Mouse (Mus musculus) stomach, embryonic 14.5 days (tissue): ENCODE results near the gene AU021092. TPM values are rescaled to one million over a fixed set of nuclear protein-coding genes. Genes with fewer than 3 reads are reported as not detected.

ENCODE experiments used
- ATAC-seq: fragments of 200-750 bp; cut with Nextera tagmentation; 2 replicates; pipeline ENCODE4 v1.8.0; 2017; ENCODE audit warnings: low read depth, moderate TSS enrichment; ENCODE audit not compliant: insufficient number of reproducible peaks, insufficient read depth, low FRiP score
- H3K27ac ChIP-seq: fragments of 300-500 bp; sonication (generic); 2 replicates; pipeline ENCODE4 v1.5.1; 2014; ENCODE audit warnings: mild to moderate bottlenecking, low read length, moderate library complexity, mixed read lengths
- H3K27me3 ChIP-seq: fragments of 300-500 bp; sonication (generic); 2 replicates; pipeline ENCODE4 v1.6.1; 2014; ENCODE audit warnings: low read length, control low read depth, mixed read lengths; ENCODE audit not compliant: control insufficient read depth, insufficient read depth
- H3K36me3 ChIP-seq: fragments of 300-500 bp; sonication (generic); 2 replicates; pipeline ENCODE4 v1.6.1; 2014; ENCODE audit warnings: mild to moderate bottlenecking, control low read depth, low read length, moderate library complexity, mixed read lengths; ENCODE audit not compliant: control insufficient read depth, insufficient read depth
- H3K4me1 ChIP-seq: fragments of 300-500 bp; sonication (generic); 2 replicates; pipeline ENCODE4 v1.6.1; 2014; ENCODE audit warnings: low read length, control low read depth, mixed read lengths; ENCODE audit not compliant: control insufficient read depth, insufficient read depth
- H3K4me2 ChIP-seq: fragments of 300-500 bp; sonication (generic); replicated peaks from 2 replicates; pipeline ENCODE4 v1.6.1; 2014; ENCODE audit warnings: low read depth, low read length, control low read depth
- H3K4me3 ChIP-seq: fragments of 300-500 bp; sonication (generic); 2 replicates; pipeline ENCODE4 v1.5.1; 2014; ENCODE audit warnings: low read depth, low read length, control low read depth
- H3K9ac ChIP-seq: fragments of 300-500 bp; sonication (generic); replicated peaks from 2 replicates; pipeline ENCODE4 v1.6.1; 2014; ENCODE audit warnings: low read depth, mild to moderate bottlenecking, control low read depth, low read length, moderate library complexity, mixed read lengths
- H3K9me3 ChIP-seq: fragments of 300-500 bp; sonication (generic); 2 replicates; pipeline ENCODE4 v1.6.1; 2016; ENCODE audit warnings: low read depth, low read length, control low read depth; ENCODE audit not compliant: control insufficient read depth
- WGBS: fragments of 180-500 bp; shearing (Covaris S2); extraction: QIAGEN DNeasy Blood & Tissue Kit; methylation state at CpG from one replicate; pipeline ENCODE4 v1.1.7; 2014; 5-methylcytosine and 5-hydroxymethylcytosine counted together
- polyA plus RNA-seq: library from polyadenylated mRNA; unstranded; fragments of >200 nt; fragmentation: Nextera tagmentation; extraction: Ambion mirVana; gene quantifications from 2 replicates; pipeline ENCODE4 v1.2.1, GENCODE M21; 2014

Gene AU021092
- polyA plus RNA-seq, 1 experiment from 2014 or later = 4.1 TPM

GRCm38 (mm10) chr16:5205431-5205970 lies 16.6 kb downstream of the AU021092 start:
- Histone ChIP-seq H3K4me1 (peaks cover 12% of the 10 kb centered on the region; the same call in 1 of the 2 replicates), H3K4me2 (no peak overlapping the region), H3K9ac (no peak overlapping the region), H3K4me3 (no peak overlapping the region), H3K27me3 (no peaks in the 10 kb centered on the region), H3K9me3 (no peaks in the 10 kb centered on the region), H3K36me3 (no peaks in the 10 kb centered on the region), H3K27ac (no peak overlapping the region)
- 82% methylated on average over 5 of the region's 5 CpGs for WGBS
- no peak for ATAC-seq

DNA sequence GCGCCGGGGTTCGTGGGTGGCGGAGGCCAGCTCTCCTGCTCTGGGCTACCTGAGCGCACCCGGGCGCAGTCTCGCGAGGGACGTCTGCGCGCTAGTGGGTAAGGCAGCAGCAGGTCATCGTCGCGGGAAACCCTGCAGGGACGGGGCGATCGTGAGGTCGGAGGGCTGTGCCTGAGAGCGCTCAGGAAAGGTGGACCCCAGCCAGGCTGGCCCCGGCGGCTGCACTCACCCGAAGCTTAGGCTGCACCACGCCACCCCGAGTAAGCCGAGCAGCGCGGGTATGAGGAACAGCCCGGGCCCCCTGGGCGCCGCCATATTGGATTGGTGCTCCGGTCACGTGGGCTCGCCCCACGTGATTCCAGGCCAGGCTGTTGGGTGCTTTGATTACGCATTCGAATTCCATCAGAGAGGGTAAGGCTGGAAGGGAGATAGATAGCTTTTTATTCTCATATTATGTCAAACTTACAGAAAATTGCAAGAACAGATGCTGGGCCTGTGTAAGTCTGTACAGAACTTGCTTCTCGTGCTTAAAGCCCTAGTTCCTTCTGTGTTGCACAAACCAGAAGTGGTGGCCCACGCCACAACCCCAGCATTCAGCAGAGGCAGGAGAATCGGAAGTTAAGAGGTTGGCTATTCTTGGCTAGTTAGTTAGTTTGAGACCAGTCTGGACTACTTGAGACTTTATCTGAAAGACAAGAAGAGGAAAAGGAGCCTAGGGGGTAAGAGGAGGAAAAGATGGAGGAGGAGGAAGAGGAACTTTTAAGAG lies 18.2 kb downstream of the AU021092 start, which contains the start of gene Nagpa:
TSS of gene Nagpa (minus strand) at position 345 of the 766 bp plus-strand sequence.
- H3K4me2 ChIP-seq = peak within 1 kb of the TSS; percentile 97
- peak; percentile 83 for ATAC-seq
- WGBS = 4% methylated on average over 40 of the region's 40 CpGs
- peak within 1 kb of the TSS; percentile 51 for H3K9ac ChIP-seq
- no peaks in the 10 kb centered on the region for H3K27me3 ChIP-seq
- H3K9me3 ChIP-seq = no peaks in the 10 kb centered on the region
- peak within 1 kb of the TSS; percentile 90 for H3K4me3 ChIP-seq
- no peak within 1 kb of the TSS for H3K27ac ChIP-seq
- peaks cover 12% of the 10 kb centered on the region; the same call in 1 of the 2 replicates for H3K4me1 ChIP-seq
- H3K36me3 ChIP-seq = no peaks in the 10 kb centered on the region

- H3K9me3 ChIP-seq = no peaks in the 10 kb centered on the region
- no peak overlapping the region for H3K27ac ChIP-seq
- ATAC-seq = peak; percentile 15; the same call in 1 of the 2 replicates
- peaks cover 12% of the 10 kb centered on the region; the same call in 1 of the 2 replicates for H3K4me1 ChIP-seq
- H3K9ac ChIP-seq = peak overlapping the region; percentile 51
- H3K36me3 ChIP-seq = no peaks in the 10 kb centered on the region
- H3K4me2 ChIP-seq = peak overlapping the region; percentile 97
- WGBS = 1% methylated on average over 36 of the region's 36 CpGs
- no peaks in the 10 kb centered on the region for H3K27me3 ChIP-seq
- peak overlapping the region; percentile 90 for H3K4me3 ChIP-seq
Observed at GRCm38 (mm10) chr16:5203200-5203599, 18.9 kb downstream of the AU021092 start.

DNA sequence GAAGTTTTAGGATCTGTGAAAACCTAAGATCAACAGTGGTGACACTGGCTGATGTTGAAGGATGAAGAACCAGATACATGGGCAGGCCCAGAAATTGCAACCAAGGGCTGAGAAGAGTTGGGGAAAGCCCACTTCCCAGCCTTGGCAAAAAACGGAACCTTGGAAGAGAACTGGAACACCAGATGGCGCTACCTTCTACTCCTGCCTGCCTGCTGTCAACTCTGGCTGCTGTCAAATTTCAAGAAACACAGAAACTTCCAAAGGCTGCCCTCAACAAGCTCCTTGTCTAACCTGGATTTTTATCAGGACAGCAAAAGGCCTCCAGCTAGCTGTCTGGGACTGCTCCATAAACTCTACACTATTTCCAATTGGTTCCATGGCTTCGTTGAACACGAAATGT lies 19.4 kb downstream of the AU021092 start:
- WGBS = 13% methylated on average over 4 of the region's 4 CpGs
- Histone ChIP-seq H3K4me1 (peaks cover 12% of the 10 kb centered on the region; the same call in 1 of the 2 replicates), H3K4me3 (peak overlapping the region; percentile 90), H3K9ac (no peak overlapping the region), H3K9me3 (no peaks in the 10 kb centered on the region), H3K4me2 (peak overlapping the region; percentile 97), H3K27me3 (no peaks in the 10 kb centered on the region), H3K27ac (no peak overlapping the region), H3K36me3 (no peaks in the 10 kb centered on the region)
- no peak for ATAC-seq

DNA sequence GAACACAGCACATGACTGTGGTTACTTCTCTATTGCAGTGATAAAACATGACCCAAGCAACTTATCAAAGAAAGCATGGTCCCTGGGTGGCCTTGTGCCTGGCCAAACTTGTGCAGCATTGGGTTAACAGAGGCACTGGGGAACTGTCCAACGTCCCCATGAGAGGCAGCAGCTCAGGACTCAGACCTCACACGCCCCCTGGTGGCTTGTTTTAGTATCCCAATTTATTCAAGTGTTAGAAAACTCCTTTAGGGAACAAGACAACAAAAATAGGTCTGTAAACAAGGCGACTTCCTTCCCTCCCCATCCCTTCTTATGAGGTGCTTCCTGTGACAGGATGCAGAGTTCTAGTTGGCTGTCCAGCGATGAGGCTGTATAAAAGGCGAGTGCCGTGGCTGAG lies 27.0 kb downstream of the AU021092 start:
- no peaks in the 10 kb centered on the region for H3K4me1 ChIP-seq
- 31% methylated on average over 6 of the region's 6 CpGs for WGBS

DNA sequence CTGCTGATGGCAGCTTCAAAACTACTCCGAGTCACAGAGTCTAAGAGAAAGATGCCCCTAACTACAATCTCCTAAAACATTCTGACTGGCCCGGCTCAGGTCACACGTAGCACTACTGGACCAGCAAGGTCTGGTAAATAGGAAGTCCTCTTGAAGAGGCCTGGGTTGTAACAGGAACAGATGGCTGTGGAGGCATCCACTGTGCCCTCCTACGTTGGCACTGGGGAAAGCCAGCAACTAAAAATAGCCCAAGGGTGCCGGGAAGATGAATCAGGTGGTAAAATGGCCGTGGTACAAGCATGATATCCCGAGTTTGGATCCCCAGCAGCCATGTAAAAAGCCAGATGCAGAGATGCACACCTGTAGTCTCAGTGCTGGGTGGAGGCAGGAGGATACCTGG lies 35.9 kb downstream of the AU021092 start:
- no peak overlapping the region for H3K27ac ChIP-seq
- H3K4me2 ChIP-seq = no peak overlapping the region
- no peak overlapping the region for H3K9ac ChIP-seq
- no peak for ATAC-seq
- no peaks in the 10 kb centered on the region for H3K9me3 ChIP-seq
- no peaks in the 10 kb centered on the region for H3K36me3 ChIP-seq
- WGBS = 74% methylated on average over 7 of the region's 7 CpGs
- no peak overlapping the region for H3K4me3 ChIP-seq
- no peaks in the 10 kb centered on the region for H3K4me1 ChIP-seq
- H3K27me3 ChIP-seq = no peaks in the 10 kb centered on the region

More for the DNA sequence above, 27.0 kb downstream of the AU021092 start:
- Histone ChIP-seq H3K4me3 (no peak overlapping the region), H3K9ac (no peak overlapping the region), H3K27ac (no peak overlapping the region), H3K36me3 (no peaks in the 10 kb centered on the region), H3K27me3 (no peaks in the 10 kb centered on the region), H3K4me2 (no peak overlapping the region), H3K9me3 (no peaks in the 10 kb centered on the region)
- ATAC-seq = no peak

DNA sequence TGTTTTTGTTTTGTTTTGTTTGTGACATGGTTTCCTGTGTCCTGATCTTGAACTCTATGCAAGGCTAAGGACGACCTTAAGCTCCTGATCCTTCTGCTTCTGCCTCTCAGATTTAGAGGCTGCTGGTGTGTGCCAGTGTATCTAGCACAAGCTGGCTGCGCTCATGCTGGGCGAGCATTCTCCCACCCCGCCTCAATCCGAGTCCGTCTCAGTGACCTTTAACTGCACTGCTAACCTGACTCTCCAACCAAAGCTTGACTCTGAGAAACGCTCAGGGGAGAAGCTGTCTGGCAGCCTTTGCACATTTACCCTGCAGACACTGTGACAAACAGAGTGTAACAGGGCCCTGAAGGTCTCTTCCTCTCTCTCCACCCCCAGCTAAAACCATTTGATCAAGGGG lies 36.4 kb downstream of the AU021092 start:
- Histone ChIP-seq H3K9me3 (no peaks in the 10 kb centered on the region), H3K9ac (no peak overlapping the region), H3K4me2 (no peak overlapping the region), H3K4me3 (no peak overlapping the region), H3K27me3 (no peaks in the 10 kb centered on the region), H3K4me1 (no peaks in the 10 kb centered on the region), H3K36me3 (no peaks in the 10 kb centered on the region), H3K27ac (no peak overlapping the region)
- WGBS = 54% methylated on average over 7 of the region's 7 CpGs
- ATAC-seq = no peak

DNA sequence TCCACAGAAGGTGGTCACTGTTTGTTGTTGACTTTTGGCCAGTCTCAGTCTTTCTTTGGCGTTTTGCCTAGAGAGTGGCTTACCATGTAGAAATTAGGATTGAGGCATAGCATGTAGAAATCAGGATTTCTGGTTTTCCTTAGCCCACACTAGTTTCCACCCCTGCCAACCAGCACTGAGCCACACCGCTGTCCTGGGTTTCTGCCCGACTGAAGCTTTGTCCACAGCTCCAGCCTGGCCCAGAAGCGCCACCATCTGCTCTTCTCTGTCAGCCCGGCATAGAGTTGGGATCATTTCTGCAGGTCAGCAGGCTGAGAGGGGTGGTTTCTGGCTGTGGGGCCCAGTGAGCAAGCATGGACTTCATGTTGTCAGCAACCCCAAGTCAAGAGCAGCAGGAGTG lies 37.1 kb downstream of the AU021092 start:
- Histone ChIP-seq H3K4me3 (no peak overlapping the region), H3K9me3 (no peaks in the 10 kb centered on the region), H3K27ac (no peak overlapping the region), H3K4me1 (no peaks in the 10 kb centered on the region), H3K27me3 (no peaks in the 10 kb centered on the region), H3K4me2 (no peak overlapping the region), H3K9ac (no peak overlapping the region), H3K36me3 (no peaks in the 10 kb centered on the region)
- 85% methylated on average over 5 of the region's 5 CpGs for WGBS
- no peak for ATAC-seq
